Mouse (Mus musculus): ENCODE results near the gene Zfp97. TPM values are rescaled to one million over a fixed set of nuclear protein-coding genes. Genes with fewer than 3 reads are reported as not detected.
"Not testable (repeated sequence)": the region's sequence is repeated elsewhere in the genome, so short reads cannot be mapped to it uniquely, and the experiment has no call there.

Gene Zfp97
- 5.4 and 7.1 TPM in 2 replicates for polyA plus RNA-seq (2015; fragmentation: Nextera tagmentation; extraction: Ambion mirVana)

DNA sequence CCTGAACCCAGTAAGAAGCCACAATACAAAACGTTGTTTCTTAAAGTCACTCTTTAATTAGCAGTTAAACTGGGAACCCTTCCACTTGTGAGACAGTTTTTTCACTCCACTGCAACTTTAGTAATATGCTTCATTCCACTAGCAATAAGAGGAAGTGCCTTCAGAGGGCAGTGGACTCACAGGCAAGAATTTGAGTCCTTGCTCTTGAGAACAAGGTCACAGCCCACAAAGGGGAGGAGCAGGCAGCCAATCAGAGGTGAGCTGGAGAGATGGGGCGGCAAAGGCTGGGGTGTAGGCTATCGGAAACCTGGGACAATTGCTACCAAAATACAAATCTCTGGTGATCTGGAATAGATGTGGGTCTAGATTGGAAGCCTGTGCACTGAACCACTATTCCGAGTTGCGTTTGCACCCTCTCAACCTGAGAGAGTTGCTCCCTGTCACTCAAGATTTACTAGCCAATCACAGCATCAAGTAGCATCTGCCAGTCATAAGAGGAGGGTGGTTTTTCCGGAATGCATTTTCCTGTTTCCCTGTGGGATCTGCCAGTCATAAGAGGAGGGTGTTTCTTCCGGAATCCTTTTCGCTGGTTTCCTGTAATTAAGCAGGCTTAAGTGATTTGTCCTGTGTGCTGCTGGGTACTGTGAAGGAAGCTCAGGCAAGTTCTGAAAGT, at the start of gene Zfp97:
Zfp97 (plus strand) TSS at position 586 of the 673 bp plus-strand sequence.
- no CpG with 5 or more reads among the region's 8 CpGs for WGBS
- ATAC-seq: peak; percentile 100
- H3K4me2 ChIP-seq (replicated peaks); H3K4me3 ChIP-seq (replicated peaks); H3K27me3 ChIP-seq (replicated peaks); H3K27ac ChIP-seq; H3K4me1 ChIP-seq (replicated peaks); H3K9ac ChIP-seq; H3K9me3 ChIP-seq; H3K36me3 ChIP-seq: not testable (repeated sequence)

GRCm38 (mm10) chr17:17178757-17179413, 57.7 kb downstream of the Zfp97 start:
- H3K4me3 ChIP-seq (replicated peaks); H3K4me1 ChIP-seq (replicated peaks); H3K36me3 ChIP-seq; H3K9me3 ChIP-seq; H3K9ac ChIP-seq; H3K4me2 ChIP-seq (replicated peaks); H3K27me3 ChIP-seq (replicated peaks); H3K27ac ChIP-seq: not testable (repeated sequence)
- ATAC-seq: peak; percentile 100
- WGBS: no CpG with 5 or more reads among the region's 8 CpGs

- not testable (repeated sequence) for H3K4me1 ChIP-seq (replicated peaks); H3K27me3 ChIP-seq (replicated peaks); H3K4me3 ChIP-seq (replicated peaks); H3K27ac ChIP-seq; ATAC-seq; H3K9ac ChIP-seq; H3K36me3 ChIP-seq; H3K4me2 ChIP-seq (replicated peaks); H3K9me3 ChIP-seq
Measured at GRCm38 (mm10) chr17:17194761-17195160, 73.5 kb downstream of the Zfp97 start.

DNA sequence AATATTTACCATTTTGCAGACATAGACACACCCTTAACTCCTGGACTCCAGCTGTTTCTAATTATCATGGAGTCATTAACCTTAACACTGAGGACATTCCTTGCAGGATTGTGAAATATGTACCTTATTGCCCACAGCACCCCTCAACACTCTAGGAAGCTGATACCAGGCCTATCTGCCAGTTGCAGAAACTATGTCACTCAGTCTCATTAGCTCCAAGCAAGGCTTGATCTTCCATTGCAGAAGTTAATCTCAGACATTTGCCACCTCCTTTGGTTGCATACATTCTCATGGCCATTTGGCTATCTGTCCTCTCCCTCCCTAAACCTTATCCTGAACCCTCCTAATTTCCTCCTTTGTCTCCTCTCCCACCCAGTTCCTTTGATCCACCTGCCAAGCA, 74.0 kb downstream of the Zfp97 start:
- no peak overlapping the region for H3K4me3 ChIP-seq (replicated peaks)
- no peaks in the 10 kb centered on the region for H3K4me1 ChIP-seq (replicated peaks)
- peaks cover 4% of the 10 kb centered on the region for H3K36me3 ChIP-seq
- H3K27ac ChIP-seq: no peak overlapping the region
- no peaks in the 10 kb centered on the region for H3K27me3 ChIP-seq (replicated peaks)
- H3K9ac ChIP-seq: no peak overlapping the region
- H3K9me3 ChIP-seq: 0 out of 2 replicates have a peak, but pooled peaks cover 5% of the 10 kb centered on the region
- ATAC-seq: no peak
- H3K4me2 ChIP-seq (replicated peaks): no peak overlapping the region

DNA sequence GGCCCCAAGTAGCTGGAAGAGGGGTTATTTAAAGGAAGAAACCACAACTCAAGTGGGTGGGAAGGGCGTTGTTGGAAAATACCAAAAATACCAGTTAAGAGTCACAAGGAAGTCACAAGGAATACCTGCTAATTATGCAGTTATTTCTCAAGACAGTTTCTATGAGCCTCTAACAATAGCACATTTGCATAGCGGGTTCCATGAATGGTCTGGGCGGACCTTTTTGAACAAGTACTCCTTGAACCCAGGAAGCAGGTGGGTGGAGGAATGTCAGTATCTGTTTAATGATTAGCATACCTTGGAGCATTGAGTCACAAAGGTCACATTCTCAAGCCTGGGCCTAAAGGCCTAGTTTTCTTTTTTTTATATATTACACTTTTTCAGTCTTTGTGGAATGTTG, 74.9 kb downstream of the Zfp97 start:
- not testable (repeated sequence) for H3K36me3 ChIP-seq; H3K27ac ChIP-seq; H3K9ac ChIP-seq; H3K9me3 ChIP-seq; H3K4me3 ChIP-seq (replicated peaks); H3K4me2 ChIP-seq (replicated peaks); H3K4me1 ChIP-seq (replicated peaks); ATAC-seq; H3K27me3 ChIP-seq (replicated peaks)
- 98% methylated on average over 3 of the region's 3 CpGs for WGBS

Other genes with a start within 250 kb of the Zfp97 start
- 4.7 and 5.0 TPM in 2 replicates for gene Zfp960, start 57.3 kb upstream of the Zfp97 start, polyA plus RNA-seq (2015; fragmentation: Nextera tagmentation; extraction: Ambion mirVana)

All from intestine, embryonic 15.5 days (tissue).